Mouse (Mus musculus) kidney, embryonic 15.5 days (tissue): ENCODE results near the gene Slc22a13. TPM values are rescaled to one million over a fixed set of nuclear protein-coding genes. Genes with fewer than 3 reads are reported as not detected.

Source experiments
- ATAC-seq: fragments of 200-750 bp; cut with Nextera tagmentation; replicated peaks from 2 replicates; pipeline ENCODE4 v1.8.0; 2017; ENCODE audit warnings: moderate TSS enrichment; ENCODE audit not compliant: low FRiP score
- H3K27ac ChIP-seq: fragments of 300-500 bp; sonication (generic); 2 replicates; pipeline ENCODE4 v1.5.1; 2015; ENCODE audit warnings: mild to moderate bottlenecking, inconsistent platforms
- H3K27me3 ChIP-seq: fragments of 300-500 bp; sonication (generic); 2 replicates; pipeline ENCODE4 v1.6.1; 2015; ENCODE audit warnings: inconsistent platforms
- H3K36me3 ChIP-seq: fragments of 300-500 bp; sonication (generic); 2 replicates; pipeline ENCODE4 v1.6.1; 2015; ENCODE audit warnings: inconsistent platforms
- H3K4me1 ChIP-seq: fragments of 300-500 bp; sonication (generic); 2 replicates; pipeline ENCODE4 v1.6.1; 2015; ENCODE audit warnings: inconsistent platforms
- H3K4me2 ChIP-seq: fragments of 300-500 bp; sonication (generic); 2 replicates; pipeline ENCODE4 v1.6.1; 2015; ENCODE audit warnings: moderate library complexity, mild to moderate bottlenecking, inconsistent platforms
- H3K4me3 ChIP-seq: fragments of 300-500 bp; sonication (generic); replicated peaks from 2 replicates; pipeline ENCODE4 v1.5.1; 2015; ENCODE audit warnings: mild to moderate bottlenecking, inconsistent platforms
- H3K9ac ChIP-seq: fragments of 300-500 bp; sonication (generic); 2 replicates; pipeline ENCODE4 v1.6.1; 2015; ENCODE audit warnings: mild to moderate bottlenecking, inconsistent platforms
- H3K9me3 ChIP-seq: fragments of 300-500 bp; sonication (generic); replicated peaks from 2 replicates; pipeline ENCODE4 v1.6.1; 2016; ENCODE audit warnings: inconsistent platforms
- WGBS: fragments of 180-500 bp; shearing (Covaris S2); methylation state at CpG from one replicate; pipeline ENCODE4 v1.1.7; 2015; ENCODE audit warnings: mixed read lengths; 5-methylcytosine and 5-hydroxymethylcytosine counted together
- polyA plus RNA-seq: library from polyadenylated mRNA; unstranded; fragments of >200 nt; fragmentation: Nextera tagmentation; extraction: Ambion mirVana; gene quantifications from 2 replicates; pipeline ENCODE4 v1.2.1, GENCODE M21; 2015

The Slc22a13 gene
- polyA plus RNA-seq = 7.6 and 9.8 TPM in 2 replicates

GRCm38 (mm10) chr9:119208998-119209397, at the start of gene Slc22a13:
Gene Slc22a13, minus strand, starts transcription at chr9:119209098.
- ATAC-seq = no peak
- H3K36me3 ChIP-seq = no peaks in the 10 kb centered on the region
- no peak within 1 kb of the TSS for H3K27ac ChIP-seq
- H3K9me3 ChIP-seq = 0 out of 2 replicates have a peak, but pooled peaks cover 4% of the 10 kb centered on the region
- H3K4me1 ChIP-seq = 0 out of 2 replicates have a peak, but pooled peaks cover 3% of the 10 kb centered on the region
- no peak within 1 kb of the TSS for H3K4me2 ChIP-seq
- WGBS = 95% methylated on average over 4 of the region's 4 CpGs
- no peaks in the 10 kb centered on the region for H3K27me3 ChIP-seq
- H3K4me3 ChIP-seq = no peak within 1 kb of the TSS
- H3K9ac ChIP-seq = no peak within 1 kb of the TSS

GRCm38 (mm10) chr9:119258128-119258527, 49.2 kb upstream of the Slc22a13 start:
- Histone ChIP-seq H3K27me3 (no peaks in the 10 kb centered on the region), H3K36me3 (peaks cover 73% of the 10 kb centered on the region), H3K4me2 (no peak overlapping the region), H3K9me3 (no peaks in the 10 kb centered on the region), H3K4me1 (no peaks in the 10 kb centered on the region), H3K4me3 (no peak overlapping the region), H3K9ac (no peak overlapping the region), H3K27ac (no peak overlapping the region)
- ATAC-seq = no peak
- 71% methylated on average over 5 of the region's 5 CpGs for WGBS

GRCm38 (mm10) chr9:119256161-119256560, 47.3 kb upstream of the Slc22a13 start:
- Histone ChIP-seq H3K9ac (no peak overlapping the region), H3K4me1 (no peaks in the 10 kb centered on the region), H3K4me3 (no peak overlapping the region), H3K4me2 (no peak overlapping the region), H3K9me3 (no peaks in the 10 kb centered on the region), H3K27ac (no peak overlapping the region), H3K36me3 (peaks cover 63% of the 10 kb centered on the region), H3K27me3 (no peaks in the 10 kb centered on the region)
- ATAC-seq = no peak
- WGBS = 95% methylated on average over 12 of the region's 12 CpGs

GRCm38 (mm10) chr9:119255096-119255495, 46.2 kb upstream of the Slc22a13 start:
- ATAC-seq = no peak
- no peak overlapping the region for H3K4me2 ChIP-seq
- no peaks in the 10 kb centered on the region for H3K9me3 ChIP-seq
- 100% methylated on average over 1 of the region's 1 CpGs for WGBS
- no peak overlapping the region for H3K27ac ChIP-seq
- peaks cover 70% of the 10 kb centered on the region for H3K36me3 ChIP-seq
- H3K4me1 ChIP-seq = no peaks in the 10 kb centered on the region
- no peak overlapping the region for H3K4me3 ChIP-seq
- no peak overlapping the region for H3K9ac ChIP-seq
- H3K27me3 ChIP-seq = no peaks in the 10 kb centered on the region

- Histone ChIP-seq H3K27ac (no peak overlapping the region), H3K9ac (no peak overlapping the region), H3K4me1 (no peaks in the 10 kb centered on the region), H3K36me3 (peaks cover 73% of the 10 kb centered on the region), H3K9me3 (no peaks in the 10 kb centered on the region), H3K4me2 (no peak overlapping the region), H3K27me3 (no peaks in the 10 kb centered on the region), H3K4me3 (no peak overlapping the region)
- no peak for ATAC-seq
- whole genome bisulfite sequencing = 64% methylated on average over 2 of the region's 2 CpGs
Observed at GRCm38 (mm10) chr9:119254187-119254586, 45.3 kb upstream of the Slc22a13 start.

- Histone ChIP-seq H3K9me3 (no peaks in the 10 kb centered on the region), H3K4me3 (no peak overlapping the region), H3K27me3 (no peaks in the 10 kb centered on the region), H3K36me3 (peaks cover 66% of the 10 kb centered on the region), H3K4me2 (no peak overlapping the region), H3K27ac (no peak overlapping the region), H3K9ac (no peak overlapping the region), H3K4me1 (no peaks in the 10 kb centered on the region)
- 78% methylated on average over 5 of the region's 5 CpGs for WGBS
- no peak for ATAC-seq
Observed at GRCm38 (mm10) chr9:119247996-119248395, 39.1 kb upstream of the Slc22a13 start.

- H3K27ac ChIP-seq = no peak overlapping the region
- H3K9ac ChIP-seq = no peak overlapping the region
- no peak for ATAC-seq
- 96% methylated on average over 5 of the region's 5 CpGs for WGBS
- no peak overlapping the region for H3K4me3 ChIP-seq
- H3K27me3 ChIP-seq = no peaks in the 10 kb centered on the region
- no peaks in the 10 kb centered on the region for H3K4me1 ChIP-seq
- no peaks in the 10 kb centered on the region for H3K9me3 ChIP-seq
- H3K4me2 ChIP-seq = no peak overlapping the region
- peaks cover 75% of the 10 kb centered on the region for H3K36me3 ChIP-seq
Observed at GRCm38 (mm10) chr9:119246826-119247225, 37.9 kb upstream of the Slc22a13 start.

GRCm38 (mm10) chr9:119243981-119244380, 35.1 kb upstream of the Slc22a13 start:
- 87% methylated on average over 3 of the region's 3 CpGs for WGBS

GRCm38 (mm10) chr9:119241169-119241865, 32.4 kb upstream of the Slc22a13 start:
- Histone ChIP-seq H3K9me3 (no peaks in the 10 kb centered on the region), H3K4me2 (no peak overlapping the region), H3K36me3 (peaks cover 70% of the 10 kb centered on the region), H3K4me1 (no peaks in the 10 kb centered on the region), H3K9ac (no peak overlapping the region), H3K27me3 (no peaks in the 10 kb centered on the region), H3K4me3 (no peak overlapping the region), H3K27ac (no peak overlapping the region)
- no peak for ATAC-seq
- 64% methylated on average over 11 of the region's 11 CpGs for WGBS

More at GRCm38 (mm10) chr9:119243981-119244380, 35.1 kb upstream of the Slc22a13 start:
- Histone ChIP-seq H3K4me2 (no peak overlapping the region), H3K27ac (no peak overlapping the region), H3K4me1 (no peaks in the 10 kb centered on the region), H3K9me3 (no peaks in the 10 kb centered on the region), H3K36me3 (peaks cover 69% of the 10 kb centered on the region), H3K9ac (no peak overlapping the region), H3K27me3 (no peaks in the 10 kb centered on the region), H3K4me3 (no peak overlapping the region)
- ATAC-seq = no peak

GRCm38 (mm10) chr9:119240286-119240997, 31.5 kb upstream of the Slc22a13 start:
- Histone ChIP-seq H3K27ac (no peak overlapping the region), H3K4me1 (no peaks in the 10 kb centered on the region), H3K4me3 (no peak overlapping the region), H3K27me3 (no peaks in the 10 kb centered on the region), H3K4me2 (no peak overlapping the region), H3K36me3 (peaks cover 62% of the 10 kb centered on the region), H3K9ac (no peak overlapping the region), H3K9me3 (no peaks in the 10 kb centered on the region)
- ATAC-seq = no peak
- WGBS = 82% methylated on average over 10 of the region's 10 CpGs

- WGBS = 93% methylated on average over 3 of the region's 3 CpGs
- H3K4me1 ChIP-seq = no peaks in the 10 kb centered on the region
- H3K9me3 ChIP-seq = no peaks in the 10 kb centered on the region
- no peak overlapping the region for H3K27ac ChIP-seq
- H3K27me3 ChIP-seq = no peaks in the 10 kb centered on the region
- peaks cover 53% of the 10 kb centered on the region for H3K36me3 ChIP-seq
- no peak overlapping the region for H3K4me2 ChIP-seq
- no peak overlapping the region for H3K9ac ChIP-seq
- no peak overlapping the region for H3K4me3 ChIP-seq
- ATAC-seq = no peak
Observed at GRCm38 (mm10) chr9:119239274-119239673, 30.4 kb upstream of the Slc22a13 start.

- Histone ChIP-seq H3K4me2 (no peak overlapping the region), H3K27me3 (no peaks in the 10 kb centered on the region), H3K4me1 (no peaks in the 10 kb centered on the region), H3K27ac (no peak overlapping the region), H3K9me3 (no peaks in the 10 kb centered on the region), H3K36me3 (peaks cover 48% of the 10 kb centered on the region), H3K4me3 (no peak overlapping the region), H3K9ac (no peak overlapping the region)
- 81% methylated on average over 4 of the region's 4 CpGs for WGBS
- ATAC-seq = no peak
Observed at GRCm38 (mm10) chr9:119238796-119239195, 29.9 kb upstream of the Slc22a13 start.
